Mouse (Mus musculus): ENCODE data around the gene Sccpdh. TPM values are rescaled to one million over a fixed set of nuclear protein-coding genes. Genes with fewer than 3 reads are reported as not detected.

The Sccpdh gene
- polyA plus RNA-seq, 1 experiment: 14.2 TPM

- 89% methylated on average over 3 of the region's 3 CpGs for WGBS
- no peaks in the 10 kb centered on the region for H3K27me3 ChIP-seq (replicated peaks; ENCODE audit: control insufficient read depth, insufficient read depth, low read length)
- no peaks in the 10 kb centered on the region; the same call in 1 of the 2 replicates for H3K4me1 ChIP-seq (ENCODE audit: control insufficient read depth, insufficient read depth, low read length)
- H3K36me3 ChIP-seq (ENCODE audit: control insufficient read depth, insufficient read depth, low read length): no peaks in the 10 kb centered on the region
- no peak overlapping the region for H3K27ac ChIP-seq (ENCODE audit: insufficient read depth, low read depth, low read length)
- no peak overlapping the region for H3K4me3 ChIP-seq (ENCODE audit: insufficient read depth, low read depth, low read length)
- no peak for TF ChIP-seq CTCF (conservative IDR thresholded peaks at IDR 0.05; ENCODE audit: insufficient read depth, insufficient read length, low read depth, low read length)
- no peak for TF ChIP-seq POLR2A (IDR thresholded peaks at IDR 0.05; ENCODE audit: low read depth, low read length)
- no peak for DNase-seq
These were observed 18.7 kb upstream of the Sccpdh start for GRCm38 (mm10) chr1:179649324-179649723.

- H3K27ac ChIP-seq (ENCODE audit: insufficient read depth, low read depth, low read length): no peak overlapping the region
These were observed 17.7 kb upstream of the Sccpdh start for GRCm38 (mm10) chr1:179650284-179650683.

GRCm38 (mm10) chr1:179651224-179651623 lies 16.8 kb upstream of the Sccpdh start:
- no peak for TF ChIP-seq POLR2A (IDR thresholded peaks at IDR 0.05; ENCODE audit: low read depth, low read length)
- no peak for TF ChIP-seq CTCF (conservative IDR thresholded peaks at IDR 0.05; ENCODE audit: insufficient read depth, insufficient read length, low read depth, low read length)
- no peaks in the 10 kb centered on the region for H3K36me3 ChIP-seq (ENCODE audit: control insufficient read depth, insufficient read depth, low read length)
- H3K27ac ChIP-seq (ENCODE audit: insufficient read depth, low read depth, low read length): no peak overlapping the region
- H3K4me1 ChIP-seq (ENCODE audit: control insufficient read depth, insufficient read depth, low read length): no peaks in the 10 kb centered on the region
- 81% methylated on average over 5 of the region's 5 CpGs for WGBS
- DNase-seq: no peak
- no peak overlapping the region for H3K4me3 ChIP-seq (ENCODE audit: insufficient read depth, low read depth, low read length)
- H3K27me3 ChIP-seq (replicated peaks; ENCODE audit: control insufficient read depth, insufficient read depth, low read length): no peaks in the 10 kb centered on the region

More at GRCm38 (mm10) chr1:179650284-179650683, 17.7 kb upstream of the Sccpdh start:
- Histone ChIP-seq H3K27me3 (replicated peaks; ENCODE audit: control insufficient read depth, insufficient read depth, low read length) (no peaks in the 10 kb centered on the region), H3K36me3 (ENCODE audit: control insufficient read depth, insufficient read depth, low read length) (no peaks in the 10 kb centered on the region), H3K4me3 (ENCODE audit: insufficient read depth, low read depth, low read length) (no peak overlapping the region), H3K4me1 (ENCODE audit: control insufficient read depth, insufficient read depth, low read length) (no peaks in the 10 kb centered on the region)
- DNase-seq: no peak
- TF ChIP-seq CTCF (conservative IDR thresholded peaks at IDR 0.05; ENCODE audit: insufficient read depth, insufficient read length, low read depth, low read length) (no peak), POLR2A (IDR thresholded peaks at IDR 0.05; ENCODE audit: low read depth, low read length) (no peak)
- 72% methylated on average over 4 of the region's 4 CpGs for WGBS

GRCm38 (mm10) chr1:179663065-179663464 lies 4.9 kb upstream of the Sccpdh start:
- 94% methylated on average over 5 of the region's 5 CpGs for WGBS
- Histone ChIP-seq H3K27ac (ENCODE audit: insufficient read depth, low read depth, low read length) (no peak overlapping the region), H3K4me3 (ENCODE audit: insufficient read depth, low read depth, low read length) (no peak overlapping the region), H3K4me1 (ENCODE audit: control insufficient read depth, insufficient read depth, low read length) (no peaks in the 10 kb centered on the region; the same call in 1 of the 2 replicates), H3K36me3 (ENCODE audit: control insufficient read depth, insufficient read depth, low read length) (no peaks in the 10 kb centered on the region), H3K27me3 (replicated peaks; ENCODE audit: control insufficient read depth, insufficient read depth, low read length) (no peaks in the 10 kb centered on the region)
- no peak for TF ChIP-seq POLR2A (IDR thresholded peaks at IDR 0.05; ENCODE audit: low read depth, low read length)
- TF ChIP-seq CTCF (conservative IDR thresholded peaks at IDR 0.05; ENCODE audit: insufficient read depth, insufficient read length, low read depth, low read length): no peak
- DNase-seq: no peak

GRCm38 (mm10) chr1:179664309-179664930 lies 3.6 kb upstream of the Sccpdh start:
- no peaks in the 10 kb centered on the region; the same call in 1 of the 2 replicates for H3K4me1 ChIP-seq (ENCODE audit: control insufficient read depth, insufficient read depth, low read length)
- no peak overlapping the region for H3K27ac ChIP-seq (ENCODE audit: insufficient read depth, low read depth, low read length)
- WGBS: 57% methylated on average over 4 of the region's 4 CpGs

GRCm38 (mm10) chr1:179666971-179667370 lies 1.0 kb upstream of the Sccpdh start:
- Histone ChIP-seq H3K27ac (ENCODE audit: insufficient read depth, low read depth, low read length) (no peak overlapping the region), H3K4me3 (ENCODE audit: insufficient read depth, low read depth, low read length) (no peak overlapping the region), H3K36me3 (ENCODE audit: control insufficient read depth, insufficient read depth, low read length) (no peaks in the 10 kb centered on the region), H3K4me1 (ENCODE audit: control insufficient read depth, insufficient read depth, low read length) (no peaks in the 10 kb centered on the region; the same call in 1 of the 2 replicates), H3K27me3 (replicated peaks; ENCODE audit: control insufficient read depth, insufficient read depth, low read length) (no peaks in the 10 kb centered on the region)
- WGBS: 82% methylated on average over 2 of the region's 2 CpGs
- no peak for DNase-seq
- TF ChIP-seq CTCF (conservative IDR thresholded peaks at IDR 0.05; ENCODE audit: insufficient read depth, insufficient read length, low read depth, low read length) (no peak), POLR2A (IDR thresholded peaks at IDR 0.05; ENCODE audit: low read depth, low read length) (no peak)

More at GRCm38 (mm10) chr1:179664309-179664930, 3.6 kb upstream of the Sccpdh start:
- no peaks in the 10 kb centered on the region for H3K36me3 ChIP-seq (ENCODE audit: control insufficient read depth, insufficient read depth, low read length)
- H3K27me3 ChIP-seq (replicated peaks; ENCODE audit: control insufficient read depth, insufficient read depth, low read length): no peaks in the 10 kb centered on the region
- DNase-seq: peak; percentile 46
- TF ChIP-seq POLR2A (IDR thresholded peaks at IDR 0.05; ENCODE audit: low read depth, low read length) (no peak), CTCF (conservative IDR thresholded peaks at IDR 0.05; ENCODE audit: insufficient read depth, insufficient read length, low read depth, low read length) (no peak)
- H3K4me3 ChIP-seq (ENCODE audit: insufficient read depth, low read depth, low read length): no peak overlapping the region

GRCm38 (mm10) chr1:179667450-179667849 lies 560 bp upstream of the Sccpdh start:
- Histone ChIP-seq H3K36me3 (ENCODE audit: control insufficient read depth, insufficient read depth, low read length) (no peaks in the 10 kb centered on the region), H3K4me1 (ENCODE audit: control insufficient read depth, insufficient read depth, low read length) (no peaks in the 10 kb centered on the region; the same call in 1 of the 2 replicates), H3K27me3 (replicated peaks; ENCODE audit: control insufficient read depth, insufficient read depth, low read length) (no peaks in the 10 kb centered on the region), H3K4me3 (ENCODE audit: insufficient read depth, low read depth, low read length) (peak overlapping the region; percentile 74), H3K27ac (ENCODE audit: insufficient read depth, low read depth, low read length) (no peak overlapping the region)
- DNase-seq: no peak
- TF ChIP-seq POLR2A (IDR thresholded peaks at IDR 0.05; ENCODE audit: low read depth, low read length) (no peak), CTCF (conservative IDR thresholded peaks at IDR 0.05; ENCODE audit: insufficient read depth, insufficient read length, low read depth, low read length) (no peak)
- 14% methylated on average over 7 of the region's 7 CpGs for WGBS
